Mouse (Mus musculus) neural tube, embryonic 11.5 days (tissue): ENCODE data around the gene Minos1. TPM values are rescaled to one million over a fixed set of nuclear protein-coding genes. Genes with fewer than 3 reads are reported as not detected.

Source experiments
- ATAC-seq: fragments of 200-750 bp; cut with Nextera tagmentation; 2 replicates; pipeline ENCODE4 v1.8.0; 2017; ENCODE audit warnings: moderate number of reproducible peaks, mild to moderate bottlenecking, moderate TSS enrichment, moderate library complexity; ENCODE audit not compliant: insufficient read depth, low FRiP score, low TSS enrichment
- DNase-seq: peaks from one replicate; pipeline ENCODE4 v3.0.0-alpha.2; 2015; ENCODE audit warnings: low spot score
- H3K27ac ChIP-seq: fragments of 300-500 bp; sonication (generic); 2 replicates; pipeline ENCODE4 v1.5.1; 2014; ENCODE audit warnings: low read depth, mild to moderate bottlenecking, low read length
- H3K27me3 ChIP-seq: fragments of 300-500 bp; sonication (generic); 2 replicates; pipeline ENCODE4 v1.6.1; 2014; ENCODE audit warnings: mild to moderate bottlenecking, low read length, mixed read lengths; ENCODE audit not compliant: control insufficient read depth, insufficient read depth
- H3K36me3 ChIP-seq: fragments of 300-500 bp; sonication (generic); 2 replicates; pipeline ENCODE4 v1.6.1; 2014; ENCODE audit warnings: mild to moderate bottlenecking, low read length, moderate library complexity, mixed read lengths; ENCODE audit not compliant: control insufficient read depth, insufficient read depth
- H3K4me1 ChIP-seq: fragments of 300-500 bp; sonication (generic); 2 replicates; pipeline ENCODE4 v1.6.1; 2014; ENCODE audit warnings: low read length, mixed read lengths; ENCODE audit not compliant: control insufficient read depth, insufficient read depth
- H3K4me2 ChIP-seq: fragments of 300-500 bp; sonication (generic); 2 replicates; pipeline ENCODE4 v1.6.1; 2014; ENCODE audit warnings: low read depth, mild to moderate bottlenecking, moderate library complexity
- H3K4me3 ChIP-seq: fragments of 300-500 bp; sonication (generic); 2 replicates; pipeline ENCODE4 v1.5.1; 2014; ENCODE audit warnings: low read depth, low read length
- H3K9ac ChIP-seq: fragments of 300-500 bp; sonication (generic); 2 replicates; pipeline ENCODE4 v1.6.1; 2014; ENCODE audit warnings: mild to moderate bottlenecking, low read length
- H3K9me3 ChIP-seq: fragments of 300-500 bp; sonication (generic); 2 replicates; pipeline ENCODE4 v1.6.1; 2016; ENCODE audit warnings: low read length; ENCODE audit not compliant: control insufficient read depth
- WGBS: fragments of 180-500 bp; shearing (Covaris S2); extraction: QIAGEN DNeasy Blood & Tissue Kit; methylation state at CpG from one replicate; pipeline ENCODE4 v1.1.7; 2014; 5-methylcytosine and 5-hydroxymethylcytosine counted together
- polyA plus RNA-seq: library from polyadenylated mRNA; unstranded; fragments of >200 nt; fragmentation: Nextera tagmentation; extraction: Ambion mirVana; gene quantifications from 2 replicates; pipeline ENCODE4 v1.2.1, GENCODE M21; 2014

The Minos1 gene
- polyA plus RNA-seq, 1 experiment from 2014 or later, result 397 TPM

GRCm38 (mm10) chr4:139168985-139169747 is 38.3 kb upstream of the Minos1 start:
- DNase-seq (no peak), ATAC-seq (no peak)
- Histone ChIP-seq H3K9ac (no peak overlapping the region), H3K4me3 (no peak overlapping the region), H3K4me2 (no peak overlapping the region), H3K27me3 (no peaks in the 10 kb centered on the region), H3K27ac (no peak overlapping the region), H3K4me1 (no peaks in the 10 kb centered on the region), H3K9me3 (no peaks in the 10 kb centered on the region), H3K36me3 (no peaks in the 10 kb centered on the region)
- 83% methylated on average over 15 of the region's 15 CpGs for WGBS

- H3K9ac ChIP-seq, result no peak overlapping the region
- H3K36me3 ChIP-seq, result no peaks in the 10 kb centered on the region
- no peak for ATAC-seq
- no peaks in the 10 kb centered on the region for H3K27me3 ChIP-seq
- no peaks in the 10 kb centered on the region for H3K9me3 ChIP-seq
- WGBS, result 71% methylated on average over 8 of the region's 8 CpGs
- no peak overlapping the region for H3K27ac ChIP-seq
- H3K4me1 ChIP-seq, result no peaks in the 10 kb centered on the region
- no peak overlapping the region for H3K4me2 ChIP-seq
- DNase-seq, result no peak
- no peak overlapping the region for H3K4me3 ChIP-seq
Measured at GRCm38 (mm10) chr4:139167107-139167506, 36.2 kb upstream of the Minos1 start.

- WGBS, result 88% methylated on average over 8 of the region's 8 CpGs
- Histone ChIP-seq H3K4me1 (no peaks in the 10 kb centered on the region), H3K4me3 (no peak overlapping the region), H3K27ac (no peak overlapping the region), H3K9ac (no peak overlapping the region), H3K4me2 (no peak overlapping the region), H3K36me3 (no peaks in the 10 kb centered on the region), H3K27me3 (no peaks in the 10 kb centered on the region), H3K9me3 (no peaks in the 10 kb centered on the region)
- DNase-seq, result no peak
- ATAC-seq, result no peak
Measured at GRCm38 (mm10) chr4:139166244-139166643, 35.3 kb upstream of the Minos1 start.

- 81% methylated on average over 8 of the region's 8 CpGs for WGBS
- Histone ChIP-seq H3K27ac (no peak overlapping the region), H3K9ac (no peak overlapping the region), H3K4me1 (no peaks in the 10 kb centered on the region), H3K27me3 (no peaks in the 10 kb centered on the region), H3K9me3 (no peaks in the 10 kb centered on the region), H3K4me2 (no peak overlapping the region), H3K4me3 (no peak overlapping the region), H3K36me3 (no peaks in the 10 kb centered on the region)
- ATAC-seq (no peak), DNase-seq (no peak)
Measured at GRCm38 (mm10) chr4:139165259-139165658, 34.3 kb upstream of the Minos1 start.

GRCm38 (mm10) chr4:139164082-139164481 is 33.2 kb upstream of the Minos1 start:
- H3K27ac ChIP-seq, result no peak overlapping the region
- DNase-seq, result no peak
- no peaks in the 10 kb centered on the region for H3K4me1 ChIP-seq
- 89% methylated on average over 6 of the region's 6 CpGs for WGBS
- no peaks in the 10 kb centered on the region for H3K27me3 ChIP-seq
- no peaks in the 10 kb centered on the region for H3K36me3 ChIP-seq
- H3K9me3 ChIP-seq, result no peaks in the 10 kb centered on the region
- H3K9ac ChIP-seq, result no peak overlapping the region
- no peak for ATAC-seq
- H3K4me3 ChIP-seq, result no peak overlapping the region
- no peak overlapping the region for H3K4me2 ChIP-seq

GRCm38 (mm10) chr4:139161076-139161475 is 30.2 kb upstream of the Minos1 start:
- DNase-seq (no peak), ATAC-seq (no peak)
- no peak overlapping the region for H3K27ac ChIP-seq
- 83% methylated on average over 2 of the region's 2 CpGs for WGBS
- H3K4me2 ChIP-seq, result no peak overlapping the region
- H3K9ac ChIP-seq, result no peak overlapping the region
- no peaks in the 10 kb centered on the region for H3K4me1 ChIP-seq
- H3K4me3 ChIP-seq, result no peak overlapping the region
- no peaks in the 10 kb centered on the region for H3K9me3 ChIP-seq
- no peaks in the 10 kb centered on the region for H3K27me3 ChIP-seq
- H3K36me3 ChIP-seq, result no peaks in the 10 kb centered on the region

GRCm38 (mm10) chr4:139158350-139158749 is 27.4 kb upstream of the Minos1 start:
- no peaks in the 10 kb centered on the region for H3K4me1 ChIP-seq
- H3K4me2 ChIP-seq, result no peak overlapping the region
- H3K36me3 ChIP-seq, result no peaks in the 10 kb centered on the region
- no peak for DNase-seq
- H3K27ac ChIP-seq, result no peak overlapping the region
- no peaks in the 10 kb centered on the region for H3K9me3 ChIP-seq
- ATAC-seq, result no peak
- H3K27me3 ChIP-seq, result no peaks in the 10 kb centered on the region
- 87% methylated on average over 14 of the region's 14 CpGs for WGBS
- H3K9ac ChIP-seq, result no peak overlapping the region
- H3K4me3 ChIP-seq, result no peak overlapping the region

GRCm38 (mm10) chr4:139156538-139156937 is 25.6 kb upstream of the Minos1 start:
- 88% methylated on average over 6 of the region's 6 CpGs for WGBS
- H3K4me2 ChIP-seq, result no peak overlapping the region
- H3K9ac ChIP-seq, result no peak overlapping the region
- H3K4me1 ChIP-seq, result no peaks in the 10 kb centered on the region
- H3K36me3 ChIP-seq, result no peaks in the 10 kb centered on the region
- H3K4me3 ChIP-seq, result no peak overlapping the region
- DNase-seq, result no peak
- no peaks in the 10 kb centered on the region for H3K27me3 ChIP-seq
- no peaks in the 10 kb centered on the region for H3K9me3 ChIP-seq
- no peak overlapping the region for H3K27ac ChIP-seq
- ATAC-seq, result no peak

- no peaks in the 10 kb centered on the region for H3K9me3 ChIP-seq
- H3K9ac ChIP-seq, result no peak overlapping the region
- DNase-seq (no peak), ATAC-seq (no peak)
- H3K4me2 ChIP-seq, result no peak overlapping the region
- H3K4me1 ChIP-seq, result no peaks in the 10 kb centered on the region
- no peak overlapping the region for H3K27ac ChIP-seq
- no peaks in the 10 kb centered on the region for H3K36me3 ChIP-seq
- WGBS, result 81% methylated on average over 20 of the region's 20 CpGs
- H3K27me3 ChIP-seq, result no peaks in the 10 kb centered on the region
- no peak overlapping the region for H3K4me3 ChIP-seq
Measured at GRCm38 (mm10) chr4:139154576-139155307, 23.8 kb upstream of the Minos1 start.
